Mouse (Mus musculus): ENCODE data around the gene Zdhhc15. TPM values are rescaled to one million over a fixed set of nuclear protein-coding genes. Genes with fewer than 3 reads are reported as not detected.
"Not testable (repeated sequence)": the region's sequence is repeated elsewhere in the genome, so short reads cannot be mapped to it uniquely, and the experiment has no call there.

Zdhhc15 gene
- polyA plus RNA-seq (2016; fragmentation: Nextera tagmentation; extraction: Ambion mirVana) = 9.5 and 9.6 TPM in 2 replicates

DNA sequence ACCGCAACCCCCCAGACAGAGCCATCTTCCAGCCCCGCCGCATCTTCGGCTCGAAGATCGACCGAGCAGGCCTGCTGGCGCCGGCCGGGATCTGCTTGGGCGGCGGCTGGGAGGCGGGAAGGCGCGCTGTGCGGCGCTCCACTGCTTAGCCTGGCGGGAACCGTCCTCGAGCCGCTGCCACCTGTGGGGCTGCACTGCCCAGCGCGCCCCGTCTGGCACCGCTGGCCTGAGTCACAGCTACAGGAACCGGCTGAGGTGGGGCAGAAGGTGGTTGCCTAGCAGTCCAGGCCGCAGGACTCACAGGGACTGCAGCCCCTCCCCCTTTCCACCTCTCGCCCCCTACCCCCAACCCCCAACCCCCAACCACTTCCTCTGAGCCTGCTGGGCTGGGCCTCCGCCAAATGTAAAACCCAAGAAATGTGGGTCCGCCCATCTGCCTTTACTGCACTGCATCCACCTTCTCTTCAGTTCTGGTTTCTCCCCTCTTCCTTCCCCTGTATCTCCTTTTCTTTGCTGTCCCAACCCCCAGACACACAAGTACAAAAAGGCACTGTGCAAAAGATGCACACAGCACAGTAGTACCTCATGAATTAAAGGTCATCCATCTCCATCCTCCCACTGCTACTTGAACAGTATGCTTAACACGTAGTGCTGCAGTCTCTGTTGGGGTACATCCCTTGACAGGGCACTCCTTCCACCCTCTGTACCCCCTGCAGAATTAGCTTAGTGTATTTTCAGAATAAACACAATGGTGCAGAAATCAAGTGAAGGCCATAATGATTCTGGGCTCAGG, at the start of gene Zdhhc15:
Gene Zdhhc15 (minus strand): TSS at position 308 of the 793 bp plus-strand sequence.
- Histone ChIP-seq H3K27me3 (ENCODE audit: insufficient read depth, poor library complexity, severe bottlenecking) (peaks cover 13% of the 10 kb centered on the region; the same call in 1 of the 2 replicates), H3K27ac (peak within 1 kb of the TSS; percentile 84), H3K4me3 (peak within 1 kb of the TSS; percentile 61), H3K4me1 (no peaks in the 10 kb centered on the region), H3K36me3 (no peaks in the 10 kb centered on the region), H3K9me3 (no peaks in the 10 kb centered on the region)
- WGBS = 26% methylated on average over 29 of the region's 31 CpGs
- DNase-seq (ENCODE audit: low spot score) = peak; percentile 83

DNA sequence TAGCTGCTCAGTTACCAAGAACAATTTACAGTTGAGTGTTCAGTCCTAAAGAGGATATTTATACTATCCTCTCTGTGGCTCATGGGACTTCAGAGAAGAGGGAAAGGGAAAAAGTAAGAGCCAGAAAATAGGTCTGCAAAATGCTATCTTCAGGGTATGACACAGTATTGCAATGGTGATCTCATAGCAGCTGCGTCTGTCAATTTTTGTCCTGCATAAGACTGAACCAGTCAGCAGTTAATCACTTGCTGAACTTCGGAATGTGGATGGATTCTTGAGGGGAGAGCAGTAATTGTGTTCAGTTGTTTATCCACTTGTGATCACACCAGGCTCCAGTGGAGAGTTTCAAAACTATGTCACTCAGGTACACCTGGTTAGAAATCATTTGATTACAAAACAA, 37.1 kb upstream of the Zdhhc15 start:
- WGBS = 79% methylated on average over 2 of the region's 2 CpGs
- H3K27me3 ChIP-seq (ENCODE audit: insufficient read depth, poor library complexity, severe bottlenecking) = no peaks in the 10 kb centered on the region
- no peaks in the 10 kb centered on the region for H3K36me3 ChIP-seq
- H3K4me1 ChIP-seq = no peaks in the 10 kb centered on the region
- no peak for DNase-seq (ENCODE audit: low spot score)
- H3K9me3 ChIP-seq = no peaks in the 10 kb centered on the region
- no peak overlapping the region for H3K4me3 ChIP-seq
- H3K27ac ChIP-seq = no peak overlapping the region

DNA sequence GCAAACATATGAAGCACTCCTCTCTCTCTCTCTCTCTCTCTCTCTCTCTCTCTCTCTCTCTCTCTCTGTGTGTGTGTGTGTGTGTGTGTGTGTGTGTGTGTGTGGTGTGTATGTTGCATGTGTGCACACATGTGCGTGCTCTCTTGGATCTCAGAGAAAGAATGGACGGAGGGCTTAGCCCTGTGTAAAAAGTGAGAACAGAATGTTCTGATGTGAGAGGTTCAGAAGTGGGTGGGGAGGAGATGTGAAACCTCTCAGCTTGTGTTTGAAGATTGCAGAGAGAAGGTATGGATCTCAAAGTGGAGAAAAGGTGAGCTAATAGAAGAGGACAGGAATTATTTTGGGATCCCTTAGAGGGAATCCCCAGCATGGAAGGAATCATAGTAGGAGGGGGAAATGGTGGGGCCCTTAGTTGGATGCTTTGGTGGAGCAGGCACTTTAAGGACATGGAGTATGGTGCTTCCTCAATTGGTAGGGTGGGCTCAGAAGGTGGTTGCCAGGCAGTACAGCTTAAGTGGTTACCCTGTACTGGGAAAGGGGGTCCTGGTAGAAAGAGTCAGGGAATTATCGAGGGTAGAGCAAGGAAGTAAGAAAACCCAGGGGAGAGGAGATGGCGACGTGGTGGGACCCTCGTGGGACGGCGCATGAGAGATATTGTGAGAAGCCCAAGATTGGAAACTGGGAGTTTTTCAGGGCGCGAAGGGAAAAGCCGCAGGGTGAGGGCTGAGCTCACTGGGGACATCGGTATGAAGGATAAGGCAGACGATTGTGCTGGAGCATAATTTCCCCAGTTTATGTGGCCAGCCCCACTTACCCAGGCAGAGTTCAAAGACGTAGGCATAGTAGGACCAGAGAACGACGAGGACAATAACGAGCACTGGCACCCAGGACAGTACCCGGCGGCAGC, 761 bp downstream of the Zdhhc15 start:
- Histone ChIP-seq H3K27me3 (ENCODE audit: insufficient read depth, poor library complexity, severe bottlenecking) (peaks cover 13% of the 10 kb centered on the region; the same call in 1 of the 2 replicates), H3K4me1 (no peaks in the 10 kb centered on the region)
- WGBS = 20% methylated on average over 19 of the region's 19 CpGs

DNA sequence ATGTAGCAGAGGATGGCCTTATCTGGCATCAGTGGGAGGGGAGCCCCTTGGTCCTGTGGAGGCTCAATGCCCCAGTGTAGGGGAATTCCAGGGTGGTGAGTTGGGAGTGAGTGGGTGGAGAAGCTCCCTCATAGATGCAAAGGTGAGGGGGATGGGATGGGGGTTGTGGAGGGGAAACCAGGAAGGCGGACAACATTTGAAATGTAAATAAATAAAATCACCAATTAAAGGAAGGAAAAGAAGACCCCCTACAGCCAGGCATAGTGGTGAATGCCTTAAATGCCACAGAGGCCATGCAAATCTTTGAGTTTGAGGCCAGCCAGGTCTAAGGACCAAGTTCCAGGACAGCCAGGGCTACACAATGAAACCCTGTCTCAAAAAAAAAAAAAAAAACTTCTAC, 13.9 kb downstream of the Zdhhc15 start:
- no peaks in the 10 kb centered on the region for H3K27me3 ChIP-seq (ENCODE audit: insufficient read depth, poor library complexity, severe bottlenecking)
- no peak overlapping the region for H3K27ac ChIP-seq
- no peak for DNase-seq (ENCODE audit: low spot score)
- no peaks in the 10 kb centered on the region for H3K9me3 ChIP-seq
- no peaks in the 10 kb centered on the region for H3K4me1 ChIP-seq
- 100% methylated on average over 1 of the region's 1 CpGs for WGBS
- no peaks in the 10 kb centered on the region for H3K36me3 ChIP-seq
- H3K4me3 ChIP-seq = no peak overlapping the region

More for the DNA sequence above, 761 bp downstream of the Zdhhc15 start:
- H3K27ac ChIP-seq = peak overlapping the region; percentile 84
- H3K36me3 ChIP-seq = no peaks in the 10 kb centered on the region
- peak overlapping the region; percentile 61 for H3K4me3 ChIP-seq
- H3K9me3 ChIP-seq = no peaks in the 10 kb centered on the region
- DNase-seq (ENCODE audit: low spot score) = no peak

DNA sequence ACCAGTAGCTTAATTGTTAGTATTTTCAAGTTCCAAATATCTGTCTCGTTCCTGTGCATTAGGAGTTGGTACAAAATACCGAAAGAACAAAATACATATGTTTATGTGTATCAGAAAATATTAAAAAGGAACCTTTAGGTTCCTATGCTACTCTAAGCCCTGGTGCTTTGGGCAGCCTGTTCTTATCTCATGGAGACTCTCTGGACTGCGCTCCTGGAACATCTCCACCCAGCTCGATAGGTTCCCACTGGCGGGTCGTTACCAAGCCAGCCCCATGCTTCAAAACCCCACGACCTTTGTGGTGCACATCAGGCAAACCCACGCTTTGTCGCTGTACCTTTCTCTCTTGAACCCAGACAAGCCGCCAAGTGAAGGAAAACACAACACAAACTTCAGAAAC, 58.3 kb downstream of the Zdhhc15 start:
- Histone ChIP-seq H3K27ac (no peak overlapping the region), H3K4me1 (no peaks in the 10 kb centered on the region), H3K4me3 (no peak overlapping the region), H3K27me3 (ENCODE audit: insufficient read depth, poor library complexity, severe bottlenecking) (no peaks in the 10 kb centered on the region; the same call in 1 of the 2 replicates), H3K36me3 (no peaks in the 10 kb centered on the region), H3K9me3 (no peaks in the 10 kb centered on the region)
- WGBS = 85% methylated on average over 10 of the region's 10 CpGs
- DNase-seq (ENCODE audit: low spot score) = no peak

DNA sequence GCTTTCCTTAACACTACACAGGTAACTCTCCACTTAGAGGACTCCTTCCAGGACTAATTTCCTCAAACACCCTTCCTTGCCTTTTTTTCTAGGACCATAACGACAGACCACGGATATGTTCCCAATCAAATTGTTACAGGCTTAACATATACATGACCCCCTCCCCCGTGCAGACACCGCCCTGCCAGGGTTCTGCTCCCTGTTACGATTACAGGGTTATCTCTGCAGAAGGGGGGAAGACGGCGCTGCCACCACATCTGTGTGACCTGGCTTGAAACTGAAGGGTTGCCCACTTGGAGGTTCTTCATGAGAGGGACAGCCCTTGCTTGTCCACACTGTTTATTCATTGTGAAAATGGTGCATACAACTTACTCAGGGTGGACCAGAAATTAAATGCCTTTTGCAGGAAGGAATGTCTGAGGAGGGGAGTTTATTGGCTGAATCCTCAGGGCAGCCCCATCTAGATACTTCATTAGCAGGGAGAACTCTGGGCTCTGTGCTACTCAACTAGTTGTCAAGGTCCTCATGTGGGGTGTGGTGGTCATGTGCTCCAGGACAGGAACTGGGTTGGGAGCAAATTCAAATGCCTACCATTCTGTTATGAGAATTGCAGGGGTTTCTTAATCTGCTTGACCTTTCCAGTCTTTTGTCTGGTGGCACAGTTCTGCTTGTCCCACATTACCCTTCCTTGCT, 67.0 kb downstream of the Zdhhc15 start:
- H3K36me3 ChIP-seq; H3K9me3 ChIP-seq; H3K4me3 ChIP-seq; H3K27me3 ChIP-seq (ENCODE audit: insufficient read depth, poor library complexity, severe bottlenecking); H3K27ac ChIP-seq; DNase-seq (ENCODE audit: low spot score); H3K4me1 ChIP-seq: not testable (repeated sequence)
- WGBS = 50% methylated on average over 2 of the region's 7 CpGs

- H3K4me1 ChIP-seq; DNase-seq (ENCODE audit: low spot score); H3K36me3 ChIP-seq; H3K27ac ChIP-seq; H3K27me3 ChIP-seq (ENCODE audit: insufficient read depth, poor library complexity, severe bottlenecking); H3K9me3 ChIP-seq; H3K4me3 ChIP-seq: not testable (repeated sequence)
- 73% methylated on average over 8 of the region's 13 CpGs for WGBS
Measured at GRCm38 (mm10) chrX:104602168-104602859, 68.5 kb downstream of the Zdhhc15 start.

DNA sequence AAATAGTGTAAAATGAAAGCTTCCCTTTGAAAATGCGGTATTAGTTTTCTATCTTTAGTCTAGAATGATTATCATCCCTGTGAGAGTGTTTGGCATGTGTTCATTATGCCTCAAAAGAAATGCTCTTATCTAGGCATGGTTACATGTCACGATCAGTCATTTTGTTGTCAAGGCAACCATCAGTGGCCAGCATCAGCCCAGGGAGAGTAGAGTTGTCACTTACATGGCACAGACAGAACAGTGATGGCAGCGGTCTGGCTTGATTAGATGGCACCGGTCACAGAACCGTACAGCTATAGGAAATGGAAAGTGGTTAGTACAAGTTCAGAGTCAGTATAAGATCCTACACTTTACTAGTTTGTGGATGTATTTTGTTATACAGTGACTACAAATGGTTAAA, 96.9 kb downstream of the Zdhhc15 start:
- H3K9me3 ChIP-seq = no peaks in the 10 kb centered on the region
- no peaks in the 10 kb centered on the region; the same call in 1 of the 2 replicates for H3K27me3 ChIP-seq (ENCODE audit: insufficient read depth, poor library complexity, severe bottlenecking)
- no peak overlapping the region for H3K4me3 ChIP-seq
- 73% methylated on average over 5 of the region's 5 CpGs for WGBS
- no peaks in the 10 kb centered on the region for H3K36me3 ChIP-seq
- no peaks in the 10 kb centered on the region for H3K4me1 ChIP-seq
- DNase-seq (ENCODE audit: low spot score) = no peak
- H3K27ac ChIP-seq = no peak overlapping the region

DNA sequence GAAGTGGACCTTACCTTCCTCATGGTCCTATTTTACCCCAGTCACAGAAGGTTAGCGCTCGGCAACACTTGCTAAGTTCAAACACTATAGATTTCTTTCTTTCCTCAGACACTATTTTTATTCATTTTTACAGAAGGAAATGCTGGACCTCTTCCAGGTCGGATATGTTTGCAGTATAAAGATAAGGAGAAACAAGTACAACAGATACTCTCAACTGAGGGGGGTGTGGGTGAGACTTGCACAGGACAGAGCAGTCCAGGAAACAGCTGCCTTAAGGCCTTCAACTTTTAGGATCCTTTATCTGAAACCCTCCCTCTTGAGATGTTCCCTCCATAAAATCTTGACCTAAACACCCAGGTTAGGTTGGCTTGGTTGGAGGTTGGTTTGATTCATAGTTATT, 103.4 kb downstream of the Zdhhc15 start:
- Histone ChIP-seq H3K4me3 (no peak overlapping the region), H3K27me3 (ENCODE audit: insufficient read depth, poor library complexity, severe bottlenecking) (peaks cover 6% of the 10 kb centered on the region; the same call in 1 of the 2 replicates), H3K36me3 (no peaks in the 10 kb centered on the region), H3K27ac (no peak overlapping the region), H3K4me1 (no peaks in the 10 kb centered on the region), H3K9me3 (no peaks in the 10 kb centered on the region)
- no peak for DNase-seq (ENCODE audit: low spot score)
- WGBS = 46% methylated on average over 3 of the region's 3 CpGs

GRCm38 (mm10) chrX:104545283-104545682, 125.6 kb downstream of the Zdhhc15 start:
- H3K36me3 ChIP-seq = no peaks in the 10 kb centered on the region
- H3K9me3 ChIP-seq = no peaks in the 10 kb centered on the region
- DNase-seq (ENCODE audit: low spot score) = no peak
- WGBS = 88% methylated on average over 1 of the region's 1 CpGs
- H3K27ac ChIP-seq = no peak overlapping the region
- no peak overlapping the region for H3K4me3 ChIP-seq
- H3K4me1 ChIP-seq = no peaks in the 10 kb centered on the region
- peaks cover 11% of the 10 kb centered on the region; the same call in 1 of the 2 replicates for H3K27me3 ChIP-seq (ENCODE audit: insufficient read depth, poor library complexity, severe bottlenecking)

DNA sequence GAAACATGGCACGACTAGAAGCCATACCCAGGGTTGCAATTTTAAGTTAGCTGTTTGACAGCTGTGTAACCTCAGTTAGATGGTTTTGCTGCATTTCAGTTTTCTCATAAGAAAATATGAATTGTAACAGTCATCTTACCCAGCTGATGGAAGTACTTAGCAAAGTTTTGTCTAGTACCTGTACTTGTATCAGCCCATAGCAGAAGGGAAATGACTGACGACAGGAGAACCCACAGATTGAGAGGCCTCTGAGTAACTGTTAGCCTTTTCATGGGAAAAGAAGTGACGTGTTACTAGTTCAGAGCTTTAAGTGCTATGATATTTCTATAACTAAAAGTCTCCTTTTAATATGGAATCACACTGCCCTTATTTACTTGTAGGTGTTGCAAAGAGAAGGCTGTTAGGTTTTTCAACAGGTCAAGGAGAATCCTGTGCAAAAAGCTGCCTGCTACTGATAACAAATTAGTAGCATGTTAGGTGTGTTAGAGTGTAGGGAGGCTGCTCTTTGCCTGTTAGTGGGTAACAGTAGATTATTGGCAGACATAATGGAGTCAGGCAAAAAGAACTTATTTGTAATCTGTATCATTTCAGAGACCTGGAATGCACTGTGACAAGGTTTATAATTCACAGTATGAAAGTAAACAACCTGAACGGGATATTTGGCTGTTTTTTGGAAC, 126.8 kb downstream of the Zdhhc15 start:
- Histone ChIP-seq H3K9me3 (no peaks in the 10 kb centered on the region), H3K27ac (no peak overlapping the region), H3K4me3 (no peak overlapping the region), H3K36me3 (no peaks in the 10 kb centered on the region), H3K4me1 (no peaks in the 10 kb centered on the region), H3K27me3 (ENCODE audit: insufficient read depth, poor library complexity, severe bottlenecking) (peaks cover 13% of the 10 kb centered on the region; the same call in 1 of the 2 replicates)
- DNase-seq (ENCODE audit: low spot score) = no peak
- 74% methylated on average over 4 of the region's 4 CpGs for WGBS

GRCm38 (mm10) chrX:104542635-104543034, 128.2 kb downstream of the Zdhhc15 start:
- H3K4me3 ChIP-seq = no peak overlapping the region
- peaks cover 15% of the 10 kb centered on the region; the same call in 1 of the 2 replicates for H3K27me3 ChIP-seq (ENCODE audit: insufficient read depth, poor library complexity, severe bottlenecking)
- DNase-seq (ENCODE audit: low spot score) = no peak
- 84% methylated on average over 4 of the region's 4 CpGs for WGBS
- H3K27ac ChIP-seq = no peak overlapping the region
- H3K4me1 ChIP-seq = no peaks in the 10 kb centered on the region
- H3K36me3 ChIP-seq = no peaks in the 10 kb centered on the region
- no peaks in the 10 kb centered on the region for H3K9me3 ChIP-seq

All from heart, embryonic 10.5 days (tissue).